Mouse (Mus musculus) hindbrain, postnatal 0 days (tissue): ENCODE data around the gene Gpatch1. TPM values are rescaled to one million over a fixed set of nuclear protein-coding genes. Genes with fewer than 3 reads are reported as not detected.
A peak's percentile ranks its signal among the peaks of the same experiment; 100 is the strongest.

ENCODE experiments used
- ATAC-seq: fragments of 200-750 bp; cut with Nextera tagmentation; 2 replicates; pipeline ENCODE4 v1.8.0; 2017; ENCODE audit warnings: mild to moderate bottlenecking, moderate TSS enrichment, moderate library complexity
- DNase-seq: peaks from one replicate; pipeline ENCODE4 v3.0.0-alpha.2; 2015; ENCODE audit warnings: low spot score
- H3K27ac ChIP-seq: fragments of 300-500 bp; sonication (generic); 2 replicates; pipeline ENCODE4 v1.5.1; 2014; ENCODE audit warnings: mild to moderate bottlenecking
- H3K27me3 ChIP-seq: fragments of 300-500 bp; sonication (generic); 2 replicates; pipeline ENCODE4 v1.6.1; 2014; ENCODE audit warnings: low read length, mixed read lengths; ENCODE audit not compliant: insufficient read depth
- H3K36me3 ChIP-seq: fragments of 300-500 bp; sonication (generic); 2 replicates; pipeline ENCODE4 v1.6.1; 2014; ENCODE audit warnings: low read length, mixed read lengths; ENCODE audit not compliant: insufficient read depth
- H3K4me1 ChIP-seq: fragments of 300-500 bp; sonication (generic); 2 replicates; pipeline ENCODE4 v1.6.1; 2014; ENCODE audit warnings: antibody characterized with exemption, low read length, mixed read lengths; ENCODE audit not compliant: insufficient read depth
- H3K4me2 ChIP-seq: fragments of 300-500 bp; sonication (generic); 2 replicates; pipeline ENCODE4 v1.6.1; 2014; ENCODE audit warnings: low read depth, mild to moderate bottlenecking, low read length, moderate library complexity, mixed read lengths
- H3K4me3 ChIP-seq: fragments of 300-500 bp; sonication (generic); 2 replicates; pipeline ENCODE4 v1.5.1; 2014; ENCODE audit warnings: low read length
- H3K9ac ChIP-seq: fragments of 300-500 bp; sonication (generic); replicated peaks from 2 replicates; pipeline ENCODE4 v1.6.1; 2014; ENCODE audit warnings: mild to moderate bottlenecking, low read length, moderate library complexity, mixed read lengths
- H3K9me3 ChIP-seq: fragments of 300-500 bp; sonication (generic); 2 replicates; pipeline ENCODE4 v1.6.1; 2016; ENCODE audit warnings: low read length, mixed read lengths
- CTCF ChIP-seq: IDR thresholded peaks from 2 replicates; pipeline ENCODE4 v1.5.1; 2016; ENCODE audit warnings: antibody characterized with exemption, control low read depth, low read depth
- WGBS: fragments of 180-500 bp; shearing (Covaris S2); extraction: QIAGEN DNeasy Blood & Tissue Kit; methylation state at CpG from one replicate; pipeline ENCODE4 v1.1.7; 2014; 5-methylcytosine and 5-hydroxymethylcytosine counted together
- polyA plus RNA-seq: library from polyadenylated mRNA; unstranded; fragments of >200 nt; fragmentation: Nextera tagmentation; extraction: Ambion mirVana; gene quantifications from 2 replicates; pipeline ENCODE4 v1.2.1, GENCODE M21; 2015
- total RNA-seq: library from RNA; depleted of rRNA; stranded (reverse); fragments of >200 nt; gene quantifications from 2 replicates; pipeline ENCODE4 v1.2.3, GENCODE M21; 2014

Gene Gpatch1
- total and polyA plus RNA-seq, 2 experiments from 2014 or later: 7.0 to 17.9 TPM

DNA sequence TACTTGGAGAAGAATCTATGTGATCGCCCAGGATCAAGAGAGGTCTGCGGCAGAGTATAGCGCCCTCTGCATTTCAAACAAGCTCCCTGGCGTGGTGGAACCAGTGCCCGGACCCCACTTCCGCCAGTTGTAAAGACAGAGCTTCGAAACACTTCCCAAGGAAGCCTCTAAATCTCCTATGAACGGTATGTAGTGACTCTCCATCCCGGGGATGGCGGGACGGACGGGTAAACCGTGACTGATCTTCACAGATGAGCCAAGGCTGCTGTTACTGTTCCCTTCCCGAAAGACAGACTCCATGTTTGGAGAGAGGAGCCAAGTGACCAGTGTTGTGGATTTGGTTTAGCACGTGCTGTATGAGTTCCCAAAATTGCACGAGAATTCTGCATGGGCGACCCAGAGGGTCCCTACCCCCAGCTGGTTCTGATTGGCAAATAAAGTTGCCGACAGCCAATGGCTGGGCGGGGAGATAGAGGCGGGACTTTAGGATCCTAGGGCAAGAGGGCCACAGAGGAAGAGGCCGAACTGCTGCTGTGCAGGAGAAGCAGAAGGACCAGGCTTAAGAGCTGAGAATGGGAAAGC lies 48.7 kb downstream of the Gpatch1 start:
- Histone ChIP-seq H3K9ac (0 out of 2 replicates have a peak overlapping the region, but pooled peaks have one; percentile 1), H3K9me3 (peaks cover 2% of the 10 kb centered on the region; the same call in 1 of the 2 replicates), H3K27me3 (no peaks in the 10 kb centered on the region), H3K4me2 (peak overlapping the region; percentile 64), H3K4me1 (no peaks in the 10 kb centered on the region), H3K4me3 (peak overlapping the region; percentile 33), H3K27ac (no peak overlapping the region), H3K36me3 (no peaks in the 10 kb centered on the region)
- TF ChIP-seq CTCF: peak; percentile 62
- DNase-seq (peak; percentile 60), ATAC-seq (peak; percentile 83)
- WGBS: 7% methylated on average over 21 of the region's 21 CpGs

GRCm38 (mm10) chr7:35267841-35268240 lies 50.4 kb downstream of the Gpatch1 start:
- ATAC-seq (no peak), DNase-seq (no peak)
- peak; percentile 12; the same call in 1 of the 2 replicates for TF ChIP-seq CTCF
- Histone ChIP-seq H3K9me3 (no peaks in the 10 kb centered on the region), H3K27ac (no peak overlapping the region), H3K4me1 (no peaks in the 10 kb centered on the region), H3K9ac (no peak overlapping the region), H3K27me3 (no peaks in the 10 kb centered on the region), H3K36me3 (no peaks in the 10 kb centered on the region), H3K4me2 (no peak overlapping the region), H3K4me3 (no peak overlapping the region)
- WGBS: 68% methylated on average over 5 of the region's 5 CpGs

DNA sequence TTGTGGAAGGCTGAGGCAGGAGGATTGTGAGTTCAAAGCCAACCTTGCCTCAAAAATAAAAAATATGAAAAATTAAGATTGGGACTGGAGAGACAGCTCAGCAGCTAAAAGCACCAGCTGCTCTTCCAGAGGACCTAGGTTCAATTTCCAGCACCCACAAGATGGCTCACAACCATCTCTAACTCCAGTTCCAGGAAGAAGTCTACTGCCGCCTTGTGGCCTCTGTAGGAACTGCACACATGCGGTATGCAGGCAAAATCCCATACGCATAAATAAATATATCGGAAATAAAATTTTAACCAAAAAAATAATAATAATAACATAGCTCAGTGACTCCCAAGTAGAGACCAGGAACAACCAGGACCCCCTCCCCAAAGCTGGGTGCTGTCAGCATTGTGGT lies 51.6 kb downstream of the Gpatch1 start:
- Histone ChIP-seq H3K36me3 (no peaks in the 10 kb centered on the region), H3K4me2 (no peak overlapping the region), H3K9ac (no peak overlapping the region), H3K4me1 (no peaks in the 10 kb centered on the region), H3K4me3 (no peak overlapping the region), H3K27ac (no peak overlapping the region), H3K27me3 (no peaks in the 10 kb centered on the region), H3K9me3 (no peaks in the 10 kb centered on the region)
- 78% methylated on average over 4 of the region's 4 CpGs for WGBS
- TF ChIP-seq CTCF: peak; percentile 47
- DNase-seq (no peak), ATAC-seq (no peak)

DNA sequence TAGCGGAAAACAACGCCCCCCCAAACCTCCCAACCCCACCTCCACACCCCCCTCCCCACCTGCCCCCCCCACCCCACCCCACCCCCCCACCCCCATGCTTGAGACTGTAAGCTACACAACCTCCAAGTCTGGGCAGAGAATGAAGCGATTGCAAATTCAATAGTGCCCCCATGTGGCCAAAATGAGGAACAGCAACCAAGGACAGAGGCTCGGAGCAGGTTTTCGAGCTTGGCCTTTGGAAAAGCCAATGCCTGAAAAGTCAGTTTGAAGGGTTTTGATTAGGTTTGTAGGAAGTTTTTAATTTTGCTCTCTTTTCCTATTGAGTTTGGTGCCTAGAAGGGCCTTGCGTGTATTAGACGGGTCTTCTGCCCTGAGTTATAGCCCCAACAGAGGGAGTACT lies 53.5 kb downstream of the Gpatch1 start:
- H3K9ac ChIP-seq: no peak overlapping the region
- H3K27me3 ChIP-seq: no peaks in the 10 kb centered on the region
- H3K4me1 ChIP-seq: no peaks in the 10 kb centered on the region
- H3K9me3 ChIP-seq: no peaks in the 10 kb centered on the region
- DNase-seq (peak; percentile 80), ATAC-seq (peak; percentile 31; the same call in 1 of the 2 replicates)
- H3K4me2 ChIP-seq: no peak overlapping the region
- H3K4me3 ChIP-seq: no peak overlapping the region
- H3K27ac ChIP-seq: no peak overlapping the region
- WGBS: 12% methylated on average over 7 of the region's 7 CpGs
- peak; percentile 76 for TF ChIP-seq CTCF
- no peaks in the 10 kb centered on the region for H3K36me3 ChIP-seq

DNA sequence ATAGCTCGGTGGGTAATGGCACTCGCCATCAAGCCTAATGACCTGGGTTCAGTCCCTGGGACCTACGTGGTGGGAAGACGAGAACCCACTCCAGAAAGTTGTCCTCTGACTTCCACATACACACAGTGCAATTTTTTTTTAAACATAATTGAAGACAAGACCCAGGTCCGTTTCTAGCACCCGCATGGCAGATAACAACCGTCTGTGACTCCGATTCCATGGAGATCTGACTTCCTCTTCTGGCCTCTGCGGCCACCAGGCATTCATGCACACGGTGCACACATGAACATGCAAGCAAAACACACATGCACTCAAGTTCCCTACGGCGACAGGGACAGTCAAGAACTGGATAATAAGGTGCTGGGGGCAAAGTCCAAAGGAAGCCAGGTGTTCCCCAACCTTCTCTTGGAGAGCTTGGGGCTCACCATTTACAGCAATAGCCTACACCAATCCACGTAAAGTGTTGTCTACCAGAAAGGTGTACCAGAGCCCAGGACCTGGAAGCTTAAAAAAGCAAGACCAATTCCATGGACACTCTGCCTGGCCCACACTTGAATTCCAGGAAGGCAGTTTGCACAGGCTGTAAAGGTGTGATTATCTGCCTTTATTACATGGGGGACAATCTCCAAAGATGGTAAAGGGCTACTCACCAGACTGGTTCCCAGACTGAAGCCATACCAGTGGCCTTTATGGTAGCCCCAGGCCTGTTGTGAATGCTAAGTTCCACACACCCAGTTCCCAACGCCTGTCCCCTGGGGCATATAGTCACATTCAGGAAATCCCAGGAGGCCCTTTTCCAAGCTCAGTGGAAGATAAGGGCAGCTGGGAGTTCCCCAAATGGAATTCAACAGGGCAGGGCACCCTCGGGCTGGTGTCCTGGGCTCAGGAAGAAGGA lies 54.4 kb downstream of the Gpatch1 start:
- Histone ChIP-seq H3K4me3 (no peak overlapping the region), H3K36me3 (no peaks in the 10 kb centered on the region), H3K27ac (no peak overlapping the region), H3K9ac (no peak overlapping the region), H3K4me2 (no peak overlapping the region), H3K27me3 (no peaks in the 10 kb centered on the region), H3K9me3 (no peaks in the 10 kb centered on the region), H3K4me1 (no peaks in the 10 kb centered on the region)
- no peak for ATAC-seq
- DNase-seq: no peak
- WGBS: 87% methylated on average over 15 of the region's 15 CpGs
- no peak for TF ChIP-seq CTCF

GRCm38 (mm10) chr7:35259384-35259783 lies 58.9 kb downstream of the Gpatch1 start:
- 91% methylated on average over 8 of the region's 8 CpGs for whole genome bisulfite sequencing
- no peaks in the 10 kb centered on the region for H3K36me3 ChIP-seq
- no peak overlapping the region for H3K4me2 ChIP-seq
- H3K4me3 ChIP-seq: no peak overlapping the region
- ATAC-seq: no peak
- no peak overlapping the region for H3K27ac ChIP-seq
- TF ChIP-seq CTCF: peak; percentile 59
- H3K27me3 ChIP-seq: no peaks in the 10 kb centered on the region
- no peak overlapping the region for H3K9ac ChIP-seq
- DNase-seq: no peak
- H3K4me1 ChIP-seq: no peaks in the 10 kb centered on the region
- no peaks in the 10 kb centered on the region for H3K9me3 ChIP-seq

GRCm38 (mm10) chr7:35258294-35258693 lies 59.9 kb downstream of the Gpatch1 start:
- no peak for DNase-seq
- 49% methylated on average over 7 of the region's 7 CpGs for WGBS
- H3K27ac ChIP-seq: no peak overlapping the region
- H3K4me3 ChIP-seq: no peak overlapping the region
- no peak for TF ChIP-seq CTCF
- ATAC-seq: no peak
- no peak overlapping the region for H3K4me2 ChIP-seq
- H3K27me3 ChIP-seq: no peaks in the 10 kb centered on the region
- no peaks in the 10 kb centered on the region for H3K36me3 ChIP-seq
- no peaks in the 10 kb centered on the region for H3K9me3 ChIP-seq
- H3K4me1 ChIP-seq: no peaks in the 10 kb centered on the region
- H3K9ac ChIP-seq: no peak overlapping the region
